Mouse (Mus musculus): ENCODE measurements around the gene Cyp3a13. TPM values are rescaled to one million over a fixed set of nuclear protein-coding genes. Genes with fewer than 3 reads are reported as not detected.

The Cyp3a13 gene
- polyA plus RNA-seq, 1 experiment = not detected

Other genes starting within 250 kb of the Cyp3a13 start
- not detected in 2 replicates for gene Agfg2, start 236.9 kb downstream of the Cyp3a13 start, polyA plus RNA-seq (2012; ENCODE audit: insufficient read depth, insufficient read length, low replicate concordance, missing spikeins)
- not detected in 2 replicates for gene Nyap1, start 180.0 kb downstream of the Cyp3a13 start, polyA plus RNA-seq (2012; ENCODE audit: insufficient read depth, insufficient read length, low replicate concordance, missing spikeins)
- gene Tsc22d4, start 175.9 kb downstream of the Cyp3a13 start, polyA plus RNA-seq (2012; ENCODE audit: insufficient read depth, insufficient read length, low replicate concordance, missing spikeins) = 483 TPM in 1 of 2 replicates, not detected in the other
- gene Ppp1r35, start 142.8 kb downstream of the Cyp3a13 start, polyA plus RNA-seq (2012; ENCODE audit: insufficient read depth, insufficient read length, low replicate concordance, missing spikeins) = not detected in 2 replicates
- not detected in 2 replicates for gene Mepce, start 134.0 kb downstream of the Cyp3a13 start, polyA plus RNA-seq (2012; ENCODE audit: insufficient read depth, insufficient read length, low replicate concordance, missing spikeins)
- not detected in 2 replicates for gene Zcwpw1, start 133.8 kb downstream of the Cyp3a13 start, polyA plus RNA-seq (2012; ENCODE audit: insufficient read depth, insufficient read length, low replicate concordance, missing spikeins)
- gene Pilra, start 85.3 kb downstream of the Cyp3a13 start, polyA plus RNA-seq (2012; ENCODE audit: insufficient read depth, insufficient read length, low replicate concordance, missing spikeins) = not detected in 2 replicates
- gene Pilrb1, start 63.5 kb downstream of the Cyp3a13 start, polyA plus RNA-seq (2012; ENCODE audit: insufficient read depth, insufficient read length, low replicate concordance, missing spikeins) = not detected in 2 replicates
- not detected in 2 replicates for gene Pilrb2, start 49.8 kb downstream of the Cyp3a13 start, polyA plus RNA-seq (2012; ENCODE audit: insufficient read depth, insufficient read length, low replicate concordance, missing spikeins)
- gene Gjc3, start 41.5 kb upstream of the Cyp3a13 start, polyA plus RNA-seq (2012; ENCODE audit: insufficient read depth, insufficient read length, low replicate concordance, missing spikeins) = not detected in 2 replicates
- not detected in 2 replicates for gene Azgp1, start 59.9 kb upstream of the Cyp3a13 start, polyA plus RNA-seq (2012; ENCODE audit: insufficient read depth, insufficient read length, low replicate concordance, missing spikeins)
- gene Smok3a, start 99.6 kb upstream of the Cyp3a13 start, polyA plus RNA-seq (2012; ENCODE audit: insufficient read depth, insufficient read length, low replicate concordance, missing spikeins) = not detected in 2 replicates
- gene Smok3b, start 99.8 kb upstream of the Cyp3a13 start, polyA plus RNA-seq (2012; ENCODE audit: insufficient read depth, insufficient read length, low replicate concordance, missing spikeins) = not detected in 2 replicates
- not detected in 2 replicates for gene Smok3c, start 131.6 kb upstream of the Cyp3a13 start, polyA plus RNA-seq (2012; ENCODE audit: insufficient read depth, insufficient read length, low replicate concordance, missing spikeins)
- not detected in 2 replicates for gene Zkscan1, start 163.5 kb upstream of the Cyp3a13 start, polyA plus RNA-seq (2012; ENCODE audit: insufficient read depth, insufficient read length, low replicate concordance, missing spikeins)
- not detected in 2 replicates for gene Zscan21, start 195.3 kb upstream of the Cyp3a13 start, polyA plus RNA-seq (2012; ENCODE audit: insufficient read depth, insufficient read length, low replicate concordance, missing spikeins)
- gene Zfp113, start 234.1 kb upstream of the Cyp3a13 start, polyA plus RNA-seq (2012; ENCODE audit: insufficient read depth, insufficient read length, low replicate concordance, missing spikeins) = not detected in 2 replicates
- gene Cops6, start 239.5 kb upstream of the Cyp3a13 start, polyA plus RNA-seq (2012; ENCODE audit: insufficient read depth, insufficient read length, low replicate concordance, missing spikeins) = not detected in 2 replicates

Data from olfactory bulb, adult 2 months (tissue).